Mouse (Mus musculus) intestine, embryonic 16.5 days (tissue): ENCODE measurements around the gene Ttc7b. TPM values are rescaled to one million over a fixed set of nuclear protein-coding genes. Genes with fewer than 3 reads are reported as not detected.

Source experiments
- ATAC-seq: fragments of 200-750 bp; cut with Nextera tagmentation; 2 replicates; pipeline ENCODE4 v1.8.0; 2017; ENCODE audit warnings: moderate TSS enrichment, moderate library complexity
- H3K27ac ChIP-seq: fragments of 300-500 bp; sonication (generic); 2 replicates; pipeline ENCODE4 v1.5.1; 2014; ENCODE audit warnings: mild to moderate bottlenecking, low read length
- H3K27me3 ChIP-seq: fragments of 300-500 bp; sonication (generic); replicated peaks from 2 replicates; pipeline ENCODE4 v1.6.1; 2014; ENCODE audit warnings: low read length, control low read depth, mixed read lengths; ENCODE audit not compliant: control insufficient read depth, insufficient read depth
- H3K36me3 ChIP-seq: fragments of 300-500 bp; sonication (generic); 2 replicates; pipeline ENCODE4 v1.6.1; 2014; ENCODE audit warnings: low read length, control low read depth; ENCODE audit not compliant: control insufficient read depth, insufficient read depth
- H3K4me1 ChIP-seq: fragments of 300-500 bp; sonication (generic); 2 replicates; pipeline ENCODE4 v1.6.1; 2014; ENCODE audit warnings: low read length, control low read depth, mixed read lengths; ENCODE audit not compliant: control insufficient read depth, insufficient read depth
- H3K4me2 ChIP-seq: fragments of 300-500 bp; sonication (generic); 2 replicates; pipeline ENCODE4 v1.6.1; 2014; ENCODE audit warnings: low read depth, low read length, control low read depth
- H3K4me3 ChIP-seq: fragments of 300-500 bp; sonication (generic); 2 replicates; pipeline ENCODE4 v1.5.1; 2014; ENCODE audit warnings: mild to moderate bottlenecking, low read length
- H3K9ac ChIP-seq: fragments of 300-500 bp; sonication (generic); 2 replicates; pipeline ENCODE4 v1.6.1; 2014; ENCODE audit warnings: low read depth, low read length
- H3K9me3 ChIP-seq: fragments of 300-500 bp; sonication (generic); 2 replicates; pipeline ENCODE4 v1.6.1; 2016; ENCODE audit warnings: low read length, control low read depth; ENCODE audit not compliant: control insufficient read depth
- WGBS: fragments of 180-500 bp; shearing (Covaris S2); extraction: QIAGEN DNeasy Blood & Tissue Kit; methylation state at CpG from one replicate; pipeline ENCODE4 v1.1.7; 2014; 5-methylcytosine and 5-hydroxymethylcytosine counted together
- polyA plus RNA-seq: library from polyadenylated mRNA; unstranded; fragments of >200 nt; fragmentation: Nextera tagmentation; extraction: Ambion mirVana; gene quantifications from 2 replicates; pipeline ENCODE4 v1.2.1, GENCODE M21; 2015

Ttc7b gene
- polyA plus RNA-seq, 1 experiment from 2014 or later = 2.4 TPM

DNA sequence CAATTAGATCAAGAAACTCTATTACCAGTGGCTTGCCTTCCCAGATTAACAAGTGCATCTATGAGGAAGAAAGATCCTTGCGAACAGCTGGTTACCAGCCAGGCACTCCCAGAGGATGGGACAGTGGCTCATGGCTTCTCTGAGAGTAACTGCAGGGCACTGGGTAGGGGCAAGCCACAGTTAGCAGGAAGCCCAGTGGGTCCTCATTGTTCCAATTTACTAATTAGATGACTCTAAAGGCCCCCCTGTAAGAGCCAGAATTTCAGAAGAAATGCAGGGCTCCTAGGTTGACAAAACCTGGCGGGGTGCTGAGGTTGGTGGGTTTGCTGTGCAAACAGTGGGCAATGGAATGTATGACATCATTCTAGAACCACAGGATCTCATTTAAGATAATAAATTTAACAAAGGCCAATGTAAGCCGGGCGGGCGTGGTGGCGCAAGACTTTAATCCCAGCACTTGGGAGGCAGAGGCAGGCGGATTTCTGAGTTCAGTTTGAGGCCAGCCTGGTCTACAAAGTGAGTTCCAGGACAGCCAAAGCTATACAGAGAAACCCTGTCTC is 179.6 kb downstream of the Ttc7b start:
- Histone ChIP-seq H3K9ac (no peak overlapping the region), H3K4me2 (no peak overlapping the region), H3K27ac (no peak overlapping the region), H3K9me3 (no peaks in the 10 kb centered on the region), H3K4me3 (no peak overlapping the region), H3K36me3 (no peaks in the 10 kb centered on the region), H3K4me1 (no peaks in the 10 kb centered on the region), H3K27me3 (no peaks in the 10 kb centered on the region)
- WGBS = 92% methylated on average over 7 of the region's 7 CpGs
- no peak for ATAC-seq

DNA sequence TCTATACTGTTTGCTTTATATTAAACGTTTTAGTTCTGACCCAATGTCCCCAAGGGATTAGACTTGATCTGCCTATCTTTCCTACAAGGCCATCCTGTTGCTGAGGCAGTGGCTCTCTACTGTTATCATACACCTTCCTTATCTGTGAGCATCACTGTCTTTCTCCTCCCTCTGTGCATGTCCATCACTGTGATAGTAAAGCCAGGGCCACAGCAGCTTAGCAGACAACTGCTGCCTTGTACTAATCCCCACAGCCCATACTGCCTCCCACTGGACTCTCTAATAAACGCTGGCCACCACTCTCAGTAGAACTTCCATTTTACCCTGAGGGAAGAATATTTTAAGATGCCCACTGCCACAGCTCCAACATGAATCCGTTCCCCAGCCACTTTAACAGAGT is 182.6 kb downstream of the Ttc7b start:
- Histone ChIP-seq H3K27ac (no peak overlapping the region), H3K9me3 (no peaks in the 10 kb centered on the region), H3K4me3 (no peak overlapping the region), H3K4me1 (no peaks in the 10 kb centered on the region), H3K27me3 (no peaks in the 10 kb centered on the region), H3K4me2 (no peak overlapping the region), H3K36me3 (no peaks in the 10 kb centered on the region), H3K9ac (no peak overlapping the region)
- ATAC-seq = peak; percentile 72; the same call in 1 of the 2 replicates
- 55% methylated on average over 3 of the region's 3 CpGs for WGBS

DNA sequence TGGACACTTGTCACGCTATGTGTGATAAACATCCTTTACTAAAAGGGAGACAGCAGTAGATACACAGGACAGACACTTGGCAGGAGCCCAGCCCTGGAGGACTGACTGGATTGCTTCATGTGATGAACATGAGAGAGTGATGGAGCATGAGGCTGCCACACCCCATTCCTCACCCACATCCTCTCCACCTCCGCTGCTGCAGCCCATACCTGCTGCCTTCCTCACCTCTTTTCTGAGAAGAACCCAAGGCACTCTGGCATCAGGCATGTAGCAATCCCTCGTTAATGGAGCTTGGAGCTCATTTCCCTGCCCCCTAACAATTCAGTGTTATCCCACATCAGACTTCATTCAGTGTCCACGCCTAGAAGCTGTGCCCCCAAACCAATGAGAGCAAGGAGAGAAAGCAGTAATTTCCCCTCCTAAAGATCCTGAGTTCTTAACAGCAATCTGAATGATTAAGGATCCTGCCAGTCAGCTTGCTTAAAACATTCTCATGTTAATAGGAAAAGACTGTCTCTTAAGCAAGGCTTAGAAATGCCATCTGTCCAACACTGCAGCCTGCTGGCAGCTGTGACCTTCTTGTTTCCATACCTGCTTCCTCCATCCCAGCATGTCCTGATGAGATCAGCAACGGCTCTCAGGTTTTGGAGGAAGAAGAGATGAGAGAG is 183.1 kb downstream of the Ttc7b start:
- H3K9me3 ChIP-seq = no peaks in the 10 kb centered on the region
- no peak for ATAC-seq
- H3K27ac ChIP-seq = no peak overlapping the region
- 66% methylated on average over 5 of the region's 5 CpGs for WGBS
- H3K4me1 ChIP-seq = no peaks in the 10 kb centered on the region
- no peaks in the 10 kb centered on the region for H3K36me3 ChIP-seq
- no peak overlapping the region for H3K4me3 ChIP-seq
- no peaks in the 10 kb centered on the region for H3K27me3 ChIP-seq
- H3K9ac ChIP-seq = no peak overlapping the region
- no peak overlapping the region for H3K4me2 ChIP-seq

DNA sequence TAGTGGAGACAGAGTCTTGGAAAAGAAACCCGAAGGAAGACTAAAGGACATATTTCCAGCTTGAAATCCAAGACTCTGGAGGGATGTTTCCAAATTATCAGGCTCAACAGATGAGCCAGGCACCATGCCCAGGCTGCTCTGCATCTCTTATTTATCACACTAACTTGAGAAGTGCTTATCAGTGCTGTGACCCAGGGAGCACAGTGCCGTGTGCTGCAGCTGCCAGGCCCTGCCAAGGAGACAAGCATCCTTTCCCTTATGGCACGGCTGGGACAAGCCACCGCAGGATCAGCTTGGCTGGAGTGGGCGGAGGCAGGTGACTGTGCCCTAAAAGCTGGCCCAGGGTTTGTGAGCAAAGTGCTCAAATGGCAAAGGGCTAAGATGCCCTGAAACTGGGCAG is 184.4 kb downstream of the Ttc7b start:
- Histone ChIP-seq H3K4me3 (no peak overlapping the region), H3K4me2 (no peak overlapping the region), H3K9ac (no peak overlapping the region), H3K36me3 (no peaks in the 10 kb centered on the region), H3K27ac (no peak overlapping the region), H3K27me3 (no peaks in the 10 kb centered on the region), H3K9me3 (no peaks in the 10 kb centered on the region), H3K4me1 (no peaks in the 10 kb centered on the region)
- no peak for ATAC-seq
- 78% methylated on average over 5 of the region's 5 CpGs for WGBS

DNA sequence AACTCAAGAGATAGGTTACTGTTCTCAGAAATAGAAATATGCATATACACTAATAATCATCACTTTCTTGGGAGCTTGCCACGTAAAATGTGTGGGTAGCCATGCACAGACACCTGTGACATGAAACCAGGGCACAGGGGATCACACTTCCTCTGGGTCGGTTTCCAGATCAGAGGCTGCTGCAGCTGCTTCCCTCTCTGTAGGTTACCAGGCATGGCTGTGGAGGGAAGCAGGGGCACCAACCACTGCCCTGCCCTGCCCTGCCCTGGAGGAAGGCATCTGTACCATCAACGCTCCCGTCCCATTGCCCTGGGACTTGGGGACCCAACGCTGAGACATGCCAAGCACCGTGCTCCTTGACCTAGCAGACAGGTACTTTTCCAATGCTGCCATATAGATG is 188.8 kb downstream of the Ttc7b start:
- no peaks in the 10 kb centered on the region for H3K9me3 ChIP-seq
- WGBS = 93% methylated on average over 6 of the region's 6 CpGs
- ATAC-seq = no peak

DNA sequence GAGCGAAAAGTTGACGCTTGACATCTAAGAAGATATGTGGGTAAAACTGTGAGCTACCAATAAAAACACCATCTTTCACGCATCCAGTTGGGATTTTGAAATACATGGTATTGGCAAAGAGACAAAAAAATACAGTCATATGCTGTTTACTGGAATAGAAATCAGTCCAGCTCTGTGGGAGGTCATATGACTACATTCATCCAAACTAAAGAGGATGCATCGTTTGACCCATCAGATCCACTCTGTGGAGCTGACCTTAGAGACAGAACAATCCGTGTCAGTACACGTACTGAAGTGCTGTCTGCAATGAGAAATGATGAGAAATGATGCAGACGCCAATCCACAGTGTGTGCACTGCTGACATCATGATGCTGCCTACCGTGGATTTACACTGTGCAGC is 190.4 kb downstream of the Ttc7b start:
- WGBS = 87% methylated on average over 8 of the region's 8 CpGs
- no peak overlapping the region for H3K4me2 ChIP-seq
- no peaks in the 10 kb centered on the region for H3K4me1 ChIP-seq
- H3K9ac ChIP-seq = no peak overlapping the region
- H3K4me3 ChIP-seq = no peak overlapping the region
- H3K36me3 ChIP-seq = no peaks in the 10 kb centered on the region
- no peaks in the 10 kb centered on the region for H3K9me3 ChIP-seq
- no peaks in the 10 kb centered on the region for H3K27me3 ChIP-seq
- ATAC-seq = no peak
- H3K27ac ChIP-seq = no peak overlapping the region

More for the DNA sequence above, 188.8 kb downstream of the Ttc7b start:
- H3K36me3 ChIP-seq = no peaks in the 10 kb centered on the region
- H3K9ac ChIP-seq = no peak overlapping the region
- H3K27ac ChIP-seq = no peak overlapping the region
- no peak overlapping the region for H3K4me3 ChIP-seq
- no peaks in the 10 kb centered on the region for H3K27me3 ChIP-seq
- no peaks in the 10 kb centered on the region for H3K4me1 ChIP-seq
- no peak overlapping the region for H3K4me2 ChIP-seq

DNA sequence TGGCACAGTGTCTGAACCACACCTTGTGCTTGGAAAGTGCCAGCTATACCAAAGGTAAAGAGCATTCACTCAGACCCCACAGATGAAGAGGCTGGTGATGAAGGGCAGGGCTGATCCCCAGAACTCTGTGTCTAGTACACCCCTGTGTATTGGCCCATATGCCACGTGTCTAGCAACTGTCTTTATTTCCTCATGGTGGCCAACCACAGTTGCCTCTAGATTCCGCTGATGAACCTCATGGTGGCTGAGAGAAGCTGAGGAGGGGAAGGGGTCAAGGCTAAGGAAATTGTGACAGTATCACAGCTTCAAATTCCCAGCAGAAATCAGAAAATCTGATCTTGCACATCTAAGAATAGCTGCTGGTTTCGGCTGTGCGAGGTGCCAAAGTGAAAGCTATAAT is 191.6 kb downstream of the Ttc7b start:
- Histone ChIP-seq H3K4me1 (no peaks in the 10 kb centered on the region), H3K27me3 (no peaks in the 10 kb centered on the region), H3K27ac (no peak overlapping the region), H3K4me2 (no peak overlapping the region), H3K36me3 (no peaks in the 10 kb centered on the region), H3K4me3 (no peak overlapping the region), H3K9me3 (no peaks in the 10 kb centered on the region), H3K9ac (no peak overlapping the region)
- ATAC-seq = no peak
- 86% methylated on average over 4 of the region's 4 CpGs for WGBS

DNA sequence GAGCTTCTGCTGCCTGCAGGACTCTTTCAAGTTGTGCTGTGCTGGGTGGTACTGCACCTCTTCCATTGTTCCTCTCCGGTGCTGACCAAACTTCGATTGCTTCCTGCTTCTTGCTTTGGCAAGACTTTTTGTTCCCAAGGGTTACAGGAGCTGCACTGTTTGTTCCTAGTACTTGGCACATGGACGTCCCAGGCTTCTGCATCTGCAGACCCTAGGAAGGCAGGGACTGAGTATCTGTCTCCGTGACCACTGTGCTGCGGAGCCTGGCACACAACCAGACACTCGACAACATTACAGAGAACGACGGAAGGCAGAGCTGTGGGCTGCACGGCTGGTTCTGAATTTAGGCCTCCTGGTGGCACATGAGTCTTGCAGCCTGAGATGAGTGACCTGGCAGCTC is 192.1 kb downstream of the Ttc7b start:
- no peaks in the 10 kb centered on the region for H3K4me1 ChIP-seq
- WGBS = 83% methylated on average over 9 of the region's 9 CpGs
- no peak for ATAC-seq
- H3K9ac ChIP-seq = no peak overlapping the region
- no peaks in the 10 kb centered on the region for H3K9me3 ChIP-seq
- H3K4me2 ChIP-seq = no peak overlapping the region
- no peak overlapping the region for H3K27ac ChIP-seq
- no peaks in the 10 kb centered on the region for H3K27me3 ChIP-seq
- H3K4me3 ChIP-seq = no peak overlapping the region
- no peaks in the 10 kb centered on the region for H3K36me3 ChIP-seq

DNA sequence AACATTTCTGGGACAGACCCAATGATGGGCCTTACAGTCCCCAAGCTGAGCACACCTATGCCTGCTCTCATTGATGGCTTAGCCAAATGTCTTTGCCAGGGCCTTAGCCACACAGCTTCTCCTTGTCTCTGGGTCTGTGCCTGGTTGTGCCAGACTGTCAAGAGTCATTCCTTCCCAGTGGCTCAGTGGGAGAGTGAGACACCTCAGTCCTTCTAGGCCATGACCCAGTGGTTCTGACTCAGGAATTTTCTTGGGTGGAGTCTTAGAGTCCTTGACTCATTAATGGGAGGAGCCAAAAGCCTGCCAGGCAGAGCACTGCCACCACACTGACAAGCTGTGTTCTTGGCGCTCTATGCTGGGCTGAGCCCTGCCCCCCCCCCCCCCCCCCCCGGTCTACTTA is 193.9 kb downstream of the Ttc7b start:
- Histone ChIP-seq H3K4me2 (no peak overlapping the region), H3K27me3 (no peaks in the 10 kb centered on the region), H3K9me3 (no peaks in the 10 kb centered on the region), H3K4me3 (no peak overlapping the region), H3K27ac (no peak overlapping the region), H3K4me1 (no peaks in the 10 kb centered on the region), H3K36me3 (no peaks in the 10 kb centered on the region), H3K9ac (no peak overlapping the region)
- peak; percentile 28; the same call in 1 of the 2 replicates for ATAC-seq
- 92% methylated on average over 1 of the region's 2 CpGs for WGBS

DNA sequence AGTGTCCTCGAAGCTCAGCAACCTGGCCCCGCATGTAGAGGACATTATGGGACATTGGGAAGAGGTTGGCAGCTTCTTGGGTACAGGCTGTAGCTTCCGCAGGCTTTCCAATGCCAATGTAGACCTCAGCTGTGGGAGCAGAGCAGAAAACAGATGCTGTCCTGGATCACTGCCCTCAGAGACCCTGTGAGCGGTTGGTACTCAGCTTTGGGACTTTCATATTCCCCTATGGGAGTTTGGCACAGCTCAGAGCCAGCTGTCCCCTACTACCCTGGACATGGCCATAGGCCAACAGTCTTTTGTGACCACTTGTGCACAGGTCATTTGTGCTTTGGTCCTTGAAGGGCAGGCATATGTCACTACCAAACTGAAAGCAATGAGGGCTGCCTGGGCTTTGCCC is 195.0 kb downstream of the Ttc7b start:
- Histone ChIP-seq H3K9me3 (no peaks in the 10 kb centered on the region), H3K4me1 (no peaks in the 10 kb centered on the region), H3K27ac (no peak overlapping the region), H3K4me3 (no peak overlapping the region), H3K9ac (no peak overlapping the region), H3K27me3 (no peaks in the 10 kb centered on the region), H3K4me2 (no peak overlapping the region), H3K36me3 (no peaks in the 10 kb centered on the region)
- WGBS = 96% methylated on average over 4 of the region's 4 CpGs
- ATAC-seq = no peak
